Mouse (Mus musculus) thymus, postnatal 25 days (tissue): ENCODE results near the gene Clcnka.
A peak's percentile ranks its signal among the peaks of the same experiment; 100 is the strongest.

Experiments
- DNase-seq: peaks from one replicate; pipeline ENCODE4 v3.0.0; 2022

Clcnka gene

GRCm38 (mm10) chr4:141420886-141421285 is 22.4 kb upstream of the Clcnka start:
- no peak for DNase-seq

- no peak for DNase-seq
Measured at GRCm38 (mm10) chr4:141420192-141420829, 21.8 kb upstream of the Clcnka start, which contains the start of gene Hspb7. Gene Hspb7 (plus strand): TSS chr4:141420779.

GRCm38 (mm10) chr4:141419398-141420191 is 21.1 kb upstream of the Clcnka start:
- DNase-seq: no peak

GRCm38 (mm10) chr4:141415924-141416323 is 17.4 kb upstream of the Clcnka start, which contains the start of gene Clcnkb:
Gene Clcnkb (minus strand): TSS chr4:141416014.
- DNase-seq: no peak

- no peak for DNase-seq
Measured at GRCm38 (mm10) chr4:141411430-141411992, 13.0 kb upstream of the Clcnka start.

DNA sequence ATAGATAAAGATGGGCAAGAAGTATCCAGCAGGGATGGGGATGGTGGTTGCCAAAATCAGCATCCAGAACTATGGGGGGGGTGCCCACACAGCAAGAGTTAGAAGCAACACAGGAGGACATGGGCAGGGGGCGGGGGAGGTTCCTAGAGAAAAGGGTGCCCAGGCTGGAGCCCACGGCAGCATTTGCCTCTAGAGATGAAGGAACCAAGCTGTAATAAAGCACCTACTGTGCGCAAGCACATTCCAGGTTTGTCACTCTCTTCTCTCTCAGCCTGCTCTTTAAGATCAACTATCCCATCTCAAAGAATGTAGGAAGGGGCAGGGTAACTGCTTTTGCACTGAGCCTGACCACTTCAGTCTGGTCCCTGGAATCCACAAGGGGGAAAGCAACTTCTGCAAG is 10.1 kb upstream of the Clcnka start:
- DNase-seq: no peak

DNA sequence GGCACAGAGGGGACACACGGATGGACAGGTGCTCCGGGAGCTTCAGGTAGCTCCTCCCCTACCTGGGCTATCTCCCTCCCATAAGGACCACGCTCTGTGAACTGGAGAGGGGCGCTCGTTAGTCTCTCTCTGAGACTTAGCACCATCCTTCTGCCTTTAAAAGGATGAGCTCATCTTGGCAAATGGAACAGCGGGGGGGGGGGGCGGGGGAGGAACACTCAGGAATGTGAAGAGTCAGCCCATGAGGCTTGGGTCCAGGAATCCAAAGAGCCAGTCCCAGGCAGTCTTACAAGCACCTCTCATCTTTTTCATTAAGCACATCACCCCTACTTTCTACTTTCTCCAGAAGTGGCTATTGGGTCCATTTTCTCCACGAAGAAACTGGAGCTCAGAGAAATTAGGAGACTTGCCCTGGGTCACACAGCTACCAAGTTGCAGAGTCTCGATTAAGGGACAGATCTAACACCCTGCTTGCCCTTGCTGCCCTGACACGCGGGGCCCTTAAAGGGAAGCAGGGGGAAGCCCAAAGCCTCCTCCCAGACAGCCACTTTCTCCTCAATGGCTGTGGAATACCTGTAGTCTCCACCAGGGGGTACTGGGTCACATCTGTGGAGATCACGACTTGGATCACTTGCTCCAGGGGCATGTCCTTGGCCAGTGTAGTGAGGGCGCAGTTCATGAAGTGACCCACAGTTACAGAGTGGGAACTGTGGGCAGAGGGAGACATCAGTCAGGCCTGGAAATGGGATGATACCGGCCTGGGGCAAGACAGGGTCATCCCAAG is 8.2 kb upstream of the Clcnka start:
- peak; percentile 42 for DNase-seq

GRCm38 (mm10) chr4:141405314-141405622 is 6.7 kb upstream of the Clcnka start:
- DNase-seq: no peak

DNA sequence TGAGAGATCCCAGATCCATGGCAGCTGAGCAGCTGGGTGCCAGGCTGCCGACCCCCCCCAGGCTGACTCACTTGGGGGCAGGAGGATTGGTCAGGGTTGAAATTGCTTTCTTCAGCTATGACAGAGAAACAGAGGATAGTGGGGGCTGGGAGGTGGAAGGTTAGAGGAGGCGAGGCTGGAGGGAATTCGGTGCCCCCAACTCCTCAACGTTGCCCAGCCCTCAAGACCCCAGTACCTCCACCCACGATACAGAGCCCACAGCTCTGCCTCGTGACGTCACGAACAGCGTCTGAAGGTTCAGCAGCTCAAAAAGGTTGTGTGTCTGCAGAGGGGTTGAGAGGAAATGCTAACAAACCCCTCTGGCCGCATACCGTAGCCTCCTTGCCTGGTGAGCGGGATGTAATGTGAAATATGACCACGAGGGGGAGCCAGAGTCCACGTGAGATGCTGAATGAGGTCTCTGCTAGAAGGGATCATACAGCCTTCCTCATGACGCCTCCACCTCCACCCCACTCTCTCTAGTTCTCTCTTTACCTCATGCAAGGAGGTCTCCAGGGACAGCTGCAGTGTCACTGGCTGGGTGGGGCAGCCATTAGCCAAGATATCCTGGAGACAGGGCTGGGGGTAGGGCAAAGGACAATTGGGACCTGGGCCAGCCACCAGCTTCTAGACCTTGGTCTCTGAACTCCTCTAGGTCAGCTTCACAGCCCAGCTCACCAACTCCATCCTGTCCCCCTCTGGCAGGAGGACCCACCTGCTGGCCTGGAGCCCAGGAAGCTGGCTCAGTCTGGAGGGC is 6.2 kb upstream of the Clcnka start:
- DNase-seq: peak; percentile 88

- DNase-seq: no peak
Measured at GRCm38 (mm10) chr4:141400171-141400570, 1.6 kb upstream of the Clcnka start.

DNA sequence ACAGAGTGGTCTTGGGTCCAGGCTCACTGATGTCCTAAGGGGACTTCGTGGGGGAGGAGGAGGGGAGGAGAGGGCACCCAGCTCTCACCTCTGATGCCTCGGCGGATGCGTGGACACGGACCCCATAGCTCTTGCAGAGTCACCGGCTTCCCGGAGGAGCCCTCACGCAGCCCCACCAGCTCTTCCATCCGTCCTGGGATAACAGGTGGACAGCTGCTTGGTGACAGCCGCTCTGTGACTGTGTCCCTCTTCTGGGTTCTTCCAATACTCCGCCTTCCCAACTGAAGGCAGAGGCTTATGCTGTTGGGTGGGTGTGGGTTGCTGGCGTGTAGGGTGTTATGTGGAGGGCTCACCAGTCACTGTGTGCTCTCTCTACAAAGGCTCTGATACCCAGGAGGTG is 663 bp downstream of the Clcnka start:
- DNase-seq: no peak

- DNase-seq: no peak
Measured at GRCm38 (mm10) chr4:141394751-141395150, 3.8 kb downstream of the Clcnka start.

DNA sequence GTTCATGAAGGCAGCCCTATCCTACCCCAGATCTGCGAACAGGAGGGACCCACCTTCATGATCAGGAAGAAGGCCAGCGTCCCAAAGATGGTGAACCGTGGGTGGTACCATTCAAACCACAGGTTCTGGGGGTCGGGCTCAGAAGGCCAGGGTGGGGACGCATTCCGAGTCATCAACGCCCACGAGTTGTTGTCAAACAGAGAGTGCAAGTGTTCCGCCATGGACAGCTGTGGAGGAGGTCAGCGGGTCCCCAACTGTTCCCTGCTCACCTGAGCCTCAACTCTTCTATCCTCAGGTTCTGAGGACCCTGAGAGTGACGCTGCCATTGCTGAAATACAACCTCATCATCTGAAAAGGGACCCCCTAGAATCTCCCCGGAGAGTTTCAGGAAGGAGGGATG is 7.2 kb downstream of the Clcnka start:
- no peak for DNase-seq

DNA sequence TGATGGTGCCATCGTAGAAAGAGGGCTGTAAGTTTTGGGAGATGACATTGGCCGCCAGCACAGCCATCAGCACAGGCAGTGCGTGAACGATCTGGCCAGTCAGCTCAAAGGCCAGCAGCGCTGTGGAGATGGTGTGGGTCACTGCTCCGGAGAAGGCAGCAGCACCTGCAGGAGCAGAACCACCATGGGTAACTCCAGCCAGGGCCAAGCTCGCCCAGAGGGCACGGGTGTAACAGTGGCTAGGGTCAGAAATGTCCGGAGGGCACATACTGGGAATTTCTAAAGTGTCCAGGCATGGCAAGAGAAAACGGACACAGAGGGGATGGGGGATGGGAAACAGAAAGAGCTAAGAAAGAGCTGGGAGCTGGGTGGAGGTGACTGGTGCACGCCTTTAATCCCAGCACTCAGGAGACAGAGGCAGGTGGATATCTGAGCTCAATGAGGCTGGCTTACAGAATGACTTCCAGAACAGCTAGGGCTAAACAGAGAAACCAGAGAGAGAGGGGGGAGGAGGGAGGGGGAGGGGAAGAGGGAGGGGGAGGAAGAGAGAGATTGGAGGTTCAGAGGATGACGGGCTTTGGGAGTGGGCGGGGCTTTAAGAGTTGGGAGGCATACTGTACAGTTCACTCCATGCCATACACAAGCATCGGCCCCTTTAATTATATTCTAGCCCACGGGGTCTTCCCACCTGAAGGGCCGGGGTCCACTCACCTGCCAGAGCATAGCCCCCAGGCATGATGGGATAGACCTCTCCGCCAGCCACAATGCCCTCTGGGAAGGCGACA is 9.0 kb downstream of the Clcnka start:
- DNase-seq: no peak

- DNase-seq: no peak
Measured at GRCm38 (mm10) chr4:141387933-141388332, 10.6 kb downstream of the Clcnka start.

DNA sequence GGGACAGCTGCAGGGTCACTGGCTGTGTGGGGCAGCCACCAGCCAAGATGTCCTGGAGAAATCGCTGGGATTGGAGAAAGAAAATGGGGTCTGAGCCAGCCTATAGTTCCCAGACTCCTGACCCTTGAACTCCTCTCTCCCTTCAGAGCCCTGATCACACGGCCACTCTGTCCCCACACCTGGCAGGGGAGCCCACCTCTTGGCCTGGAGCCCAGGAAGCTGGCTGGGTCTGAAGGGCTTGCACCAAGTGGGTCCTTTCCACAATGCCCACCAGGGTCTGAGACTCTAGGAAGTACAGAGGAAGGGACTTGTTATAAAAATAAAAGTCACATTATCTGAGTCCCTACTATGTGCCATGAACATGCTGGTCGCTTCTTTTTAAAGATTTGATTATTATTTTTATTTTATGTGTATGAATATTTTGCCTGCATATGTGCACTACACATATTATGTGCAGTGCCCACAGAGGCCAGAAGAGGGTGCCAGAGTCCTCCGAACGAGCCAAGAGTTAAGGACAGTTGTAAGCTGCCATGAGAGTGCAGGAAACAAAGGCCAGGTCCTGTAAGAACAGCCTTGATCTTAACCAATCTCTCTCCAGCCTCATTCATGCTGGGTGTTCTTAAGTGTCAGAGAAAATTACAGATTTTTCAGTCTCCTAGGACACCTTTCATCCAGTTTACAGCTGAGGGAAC is 11.3 kb downstream of the Clcnka start:
- DNase-seq: peak; percentile 74

GRCm38 (mm10) chr4:141386150-141386549 is 12.4 kb downstream of the Clcnka start:
- no peak for DNase-seq

- peak; percentile 38 for DNase-seq
Measured at GRCm38 (mm10) chr4:141385275-141385674, 13.2 kb downstream of the Clcnka start.

GRCm38 (mm10) chr4:141382406-141382805 is 16.1 kb downstream of the Clcnka start:
- peak; percentile 45 for DNase-seq

DNA sequence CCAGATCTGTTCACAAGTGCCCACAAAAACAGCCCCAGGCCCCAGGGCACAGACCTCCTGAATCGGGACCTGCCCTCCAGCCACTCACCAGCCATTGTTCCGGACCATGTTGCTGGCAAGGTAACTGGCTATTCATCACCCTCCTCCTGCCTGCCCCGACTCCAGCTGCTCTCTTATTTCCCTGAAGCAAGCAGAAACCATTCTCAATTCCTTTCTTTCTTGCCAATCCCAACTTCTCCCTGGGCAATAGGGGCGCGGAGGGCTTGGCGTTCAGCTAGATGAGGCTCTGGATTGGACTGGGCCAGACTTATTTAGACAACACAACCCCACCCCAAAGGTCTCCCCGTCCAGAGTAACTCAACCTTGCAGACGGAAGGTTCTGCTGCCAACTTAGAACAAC is 18.9 kb downstream of the Clcnka start:
- DNase-seq: no peak

DNA sequence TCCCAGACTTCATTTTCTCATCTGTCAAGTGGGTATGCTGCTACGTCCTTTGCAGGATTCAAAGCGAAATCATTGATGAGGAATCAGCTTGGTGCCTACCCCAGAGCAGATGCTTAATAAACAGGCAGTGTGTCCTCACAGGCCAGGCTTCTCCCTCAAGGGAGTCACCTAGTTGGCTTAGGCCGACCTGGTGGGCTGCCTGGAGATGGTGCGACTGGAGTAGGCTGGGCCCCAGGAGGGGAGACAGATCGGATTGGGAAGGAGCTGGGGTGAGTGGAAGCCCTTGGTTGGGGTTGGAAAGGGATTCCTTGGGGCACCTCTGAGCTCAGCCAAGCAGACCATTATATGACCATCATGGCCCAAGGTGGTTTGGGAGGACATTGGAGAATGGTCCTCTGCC is 26.1 kb downstream of the Clcnka start:
- DNase-seq: no peak
